Mouse (Mus musculus) embryonic facial prominence, embryonic 12.5 days (tissue): Measurements from ENCODE around the gene Mei4. TPM values are rescaled to one million over a fixed set of nuclear protein-coding genes. Genes with fewer than 3 reads are reported as not detected.
A peak's percentile ranks its signal among the peaks of the same experiment; 100 is the strongest.

Source experiments
- ATAC-seq: fragments of 200-750 bp; cut with Nextera tagmentation; 2 replicates; pipeline ENCODE4 v1.8.0; 2017; ENCODE audit not compliant: insufficient number of reproducible peaks, insufficient read depth, low FRiP score, low TSS enrichment
- H3K27ac ChIP-seq: fragments of 300-500 bp; sonication (generic); 2 replicates; pipeline ENCODE4 v1.5.1; 2016; ENCODE audit warnings: mild to moderate bottlenecking
- H3K27me3 ChIP-seq: fragments of 300-500 bp; sonication (generic); 2 replicates; pipeline ENCODE4 v1.6.1; 2016; ENCODE audit warnings: mild to moderate bottlenecking, moderate library complexity
- H3K36me3 ChIP-seq: fragments of 300-500 bp; sonication (generic); 2 replicates; pipeline ENCODE4 v1.6.1; 2016; ENCODE audit warnings: mild to moderate bottlenecking
- H3K4me1 ChIP-seq: fragments of 300-500 bp; sonication (generic); 2 replicates; pipeline ENCODE4 v1.6.1; 2016
- H3K4me2 ChIP-seq: fragments of 300-500 bp; sonication (generic); replicated peaks from 2 replicates; pipeline ENCODE4 v1.6.1; 2016; ENCODE audit warnings: mild to moderate bottlenecking, moderate library complexity
- H3K4me3 ChIP-seq: fragments of 300-500 bp; sonication (generic); 2 replicates; pipeline ENCODE4 v1.5.1; 2016; ENCODE audit warnings: mild to moderate bottlenecking
- H3K9ac ChIP-seq: fragments of 300-500 bp; sonication (generic); 2 replicates; pipeline ENCODE4 v1.6.1; 2016; ENCODE audit warnings: mild to moderate bottlenecking, moderate library complexity
- H3K9me3 ChIP-seq: fragments of 300-500 bp; sonication (generic); 2 replicates; pipeline ENCODE4 v1.6.1; 2016; ENCODE audit warnings: mild to moderate bottlenecking, moderate library complexity
- WGBS: fragments of 180-500 bp; shearing (Covaris S2); methylation state at CpG from one replicate; pipeline ENCODE4 v1.1.7; 2016; 5-methylcytosine and 5-hydroxymethylcytosine counted together
- polyA plus RNA-seq: library from polyadenylated mRNA; unstranded; fragments of >200 nt; fragmentation: Nextera tagmentation; extraction: Ambion mirVana; gene quantifications from 2 replicates; pipeline ENCODE4 v1.2.1, GENCODE M21; 2016

The Mei4 gene
- polyA plus RNA-seq, 1 experiment from 2014 or later: 1.4 TPM

- H3K9ac ChIP-seq: no peak overlapping the region
- H3K4me1 ChIP-seq: no peaks in the 10 kb centered on the region
- no peaks in the 10 kb centered on the region for H3K9me3 ChIP-seq
- ATAC-seq: no peak
- H3K36me3 ChIP-seq: no peaks in the 10 kb centered on the region
- no peak overlapping the region for H3K4me3 ChIP-seq
- H3K27me3 ChIP-seq: no peaks in the 10 kb centered on the region
- no peak overlapping the region for H3K27ac ChIP-seq
- H3K4me2 ChIP-seq: no peak overlapping the region
- 61% methylated on average over 2 of the region's 2 CpGs for WGBS
Observed at GRCm38 (mm10) chr9:81957842-81958241, 94.4 kb downstream of the Mei4 start.

GRCm38 (mm10) chr9:81966765-81967164 lies 103.3 kb downstream of the Mei4 start:
- no peak overlapping the region for H3K27ac ChIP-seq
- H3K36me3 ChIP-seq: no peaks in the 10 kb centered on the region
- no peaks in the 10 kb centered on the region for H3K9me3 ChIP-seq
- H3K9ac ChIP-seq: no peak overlapping the region
- no peak overlapping the region for H3K4me3 ChIP-seq
- no peak overlapping the region for H3K4me2 ChIP-seq
- no peaks in the 10 kb centered on the region for H3K27me3 ChIP-seq
- WGBS: 74% methylated on average over 1 of the region's 1 CpGs
- ATAC-seq: no peak
- no peaks in the 10 kb centered on the region for H3K4me1 ChIP-seq

GRCm38 (mm10) chr9:81968935-81969334 lies 105.5 kb downstream of the Mei4 start:
- H3K4me2 ChIP-seq: no peak overlapping the region
- H3K9ac ChIP-seq: no peak overlapping the region
- no peaks in the 10 kb centered on the region for H3K27me3 ChIP-seq
- no peak for ATAC-seq
- H3K36me3 ChIP-seq: no peaks in the 10 kb centered on the region
- no peak overlapping the region for H3K27ac ChIP-seq
- H3K4me1 ChIP-seq: no peaks in the 10 kb centered on the region
- 55% methylated on average over 2 of the region's 2 CpGs for WGBS
- H3K4me3 ChIP-seq: no peak overlapping the region
- no peaks in the 10 kb centered on the region for H3K9me3 ChIP-seq

GRCm38 (mm10) chr9:81982461-81982860 lies 119.0 kb downstream of the Mei4 start:
- Histone ChIP-seq H3K9me3 (no peaks in the 10 kb centered on the region), H3K4me1 (no peaks in the 10 kb centered on the region), H3K4me3 (no peak overlapping the region), H3K4me2 (no peak overlapping the region), H3K27ac (no peak overlapping the region), H3K36me3 (no peaks in the 10 kb centered on the region), H3K9ac (no peak overlapping the region), H3K27me3 (no peaks in the 10 kb centered on the region)
- 86% methylated on average over 3 of the region's 3 CpGs for WGBS
- ATAC-seq: no peak

- H3K27me3 ChIP-seq: no peaks in the 10 kb centered on the region
- H3K4me1 ChIP-seq: 0 out of 2 replicates have a peak, but pooled peaks cover 2% of the 10 kb centered on the region
- no peak overlapping the region for H3K4me2 ChIP-seq
- no peak for ATAC-seq
- no peaks in the 10 kb centered on the region for H3K36me3 ChIP-seq
- H3K4me3 ChIP-seq: no peak overlapping the region
- no peak overlapping the region for H3K9ac ChIP-seq
- H3K27ac ChIP-seq: no peak overlapping the region
- no peaks in the 10 kb centered on the region for H3K9me3 ChIP-seq
- WGBS: 64% methylated on average over 3 of the region's 3 CpGs
Observed at GRCm38 (mm10) chr9:82012991-82013390, 149.5 kb downstream of the Mei4 start.

GRCm38 (mm10) chr9:82042515-82043056 lies 179.1 kb downstream of the Mei4 start:
- no peaks in the 10 kb centered on the region for H3K36me3 ChIP-seq
- 94% methylated on average over 1 of the region's 1 CpGs for WGBS
- H3K4me3 ChIP-seq: no peak overlapping the region
- no peaks in the 10 kb centered on the region for H3K27me3 ChIP-seq
- H3K4me2 ChIP-seq: no peak overlapping the region
- H3K9ac ChIP-seq: no peak overlapping the region
- no peak for ATAC-seq
- no peak overlapping the region for H3K27ac ChIP-seq
- no peaks in the 10 kb centered on the region for H3K4me1 ChIP-seq
- no peaks in the 10 kb centered on the region for H3K9me3 ChIP-seq

- no peak for ATAC-seq
- H3K4me3 ChIP-seq: no peak overlapping the region
- H3K9me3 ChIP-seq: no peaks in the 10 kb centered on the region
- H3K27ac ChIP-seq: no peak overlapping the region
- WGBS: 82% methylated on average over 2 of the region's 2 CpGs
- H3K9ac ChIP-seq: no peak overlapping the region
- no peaks in the 10 kb centered on the region for H3K27me3 ChIP-seq
- no peaks in the 10 kb centered on the region for H3K4me1 ChIP-seq
- H3K4me2 ChIP-seq: no peak overlapping the region
- H3K36me3 ChIP-seq: no peaks in the 10 kb centered on the region
Observed at GRCm38 (mm10) chr9:82044517-82044916, 181.0 kb downstream of the Mei4 start.

- Histone ChIP-seq H3K4me3 (no peak overlapping the region), H3K36me3 (no peaks in the 10 kb centered on the region), H3K4me1 (no peaks in the 10 kb centered on the region), H3K27ac (no peak overlapping the region), H3K27me3 (no peaks in the 10 kb centered on the region), H3K4me2 (no peak overlapping the region), H3K9ac (no peak overlapping the region), H3K9me3 (no peaks in the 10 kb centered on the region)
- ATAC-seq: no peak
- 81% methylated on average over 1 of the region's 1 CpGs for WGBS
Observed at GRCm38 (mm10) chr9:82073832-82074231, 210.4 kb downstream of the Mei4 start.

GRCm38 (mm10) chr9:82075270-82075669 lies 211.8 kb downstream of the Mei4 start:
- H3K36me3 ChIP-seq: no peaks in the 10 kb centered on the region

GRCm38 (mm10) chr9:82096409-82096808 lies 232.9 kb downstream of the Mei4 start:
- no peak for ATAC-seq
- Histone ChIP-seq H3K4me3 (no peak overlapping the region), H3K4me1 (no peaks in the 10 kb centered on the region), H3K9ac (no peak overlapping the region), H3K27me3 (no peaks in the 10 kb centered on the region), H3K27ac (no peak overlapping the region), H3K9me3 (no peaks in the 10 kb centered on the region), H3K4me2 (no peak overlapping the region), H3K36me3 (no peaks in the 10 kb centered on the region)
- WGBS: 76% methylated on average over 3 of the region's 3 CpGs

More at GRCm38 (mm10) chr9:82075270-82075669, 211.8 kb downstream of the Mei4 start:
- Histone ChIP-seq H3K4me3 (no peak overlapping the region), H3K4me1 (no peaks in the 10 kb centered on the region), H3K9me3 (no peaks in the 10 kb centered on the region), H3K27me3 (no peaks in the 10 kb centered on the region), H3K27ac (no peak overlapping the region), H3K4me2 (no peak overlapping the region), H3K9ac (no peak overlapping the region)
- no peak for ATAC-seq
- WGBS: 90% methylated on average over 2 of the region's 2 CpGs

- Histone ChIP-seq H3K27ac (no peak overlapping the region), H3K4me1 (no peaks in the 10 kb centered on the region), H3K36me3 (no peaks in the 10 kb centered on the region), H3K9ac (no peak overlapping the region), H3K4me3 (no peak overlapping the region), H3K4me2 (no peak overlapping the region), H3K9me3 (no peaks in the 10 kb centered on the region), H3K27me3 (no peaks in the 10 kb centered on the region)
- 85% methylated on average over 2 of the region's 2 CpGs for WGBS
- no peak for ATAC-seq
Observed at GRCm38 (mm10) chr9:82114865-82115264, 251.4 kb downstream of the Mei4 start.

GRCm38 (mm10) chr9:82136119-82136518 lies 272.6 kb downstream of the Mei4 start:
- Histone ChIP-seq H3K4me3 (no peak overlapping the region), H3K36me3 (no peaks in the 10 kb centered on the region), H3K27ac (no peak overlapping the region), H3K4me1 (no peaks in the 10 kb centered on the region), H3K9ac (no peak overlapping the region), H3K27me3 (no peaks in the 10 kb centered on the region), H3K4me2 (no peak overlapping the region), H3K9me3 (no peaks in the 10 kb centered on the region)
- ATAC-seq: no peak

GRCm38 (mm10) chr9:82160143-82160542 lies 296.7 kb downstream of the Mei4 start:
- no peak overlapping the region for H3K27ac ChIP-seq
- 20% methylated on average over 9 of the region's 9 CpGs for WGBS

More at GRCm38 (mm10) chr9:82160143-82160542, 296.7 kb downstream of the Mei4 start:
- Histone ChIP-seq H3K4me1 (no peaks in the 10 kb centered on the region), H3K9ac (no peak overlapping the region), H3K4me2 (peak overlapping the region; percentile 18; the same call in 1 of the 2 replicates), H3K9me3 (no peaks in the 10 kb centered on the region), H3K27me3 (no peaks in the 10 kb centered on the region), H3K36me3 (no peaks in the 10 kb centered on the region), H3K4me3 (no peak overlapping the region)
- no peak for ATAC-seq
